Mouse (Mus musculus) heart, postnatal 36 days (tissue): ENCODE measurements around the gene Mdga2. TPM values are rescaled to one million over a fixed set of nuclear protein-coding genes. Genes with fewer than 3 reads are reported as not detected.

Source experiments
- DNase-seq, 2 experiments: peaks; one replicate each; pipeline ENCODE4 v3.0.0; 2021 to 2022
- intact Hi-C: fragments of 180-260 bp; cut with DNase I; formaldehyde crosslinking; loops from one replicate; pipeline ENCODE4 v1.15.1; 2025
- total RNA-seq, 2 experiments: library from RNA; stranded (reverse); gene quantifications; 2 replicates each; pipeline ENCODE4 v1.2.3; 2021

The Mdga2 gene
- under 1 TPM; 0.73 to 0.86 TPM for total RNA-seq

GRCm38 (mm10) chr12:67222221-67223025 is at the start of gene Mdga2:
Mdga2 (minus strand) TSS chr12:67222549.
- peak; percentile 5 to 18 for DNase-seq
- intact Hi-C loops = no loop called here

- no peak for DNase-seq
- intact Hi-C loops = no loop called here
Measured at GRCm38 (mm10) chr12:67267409-67267808, 45.1 kb upstream of the Mdga2 start.

DNA sequence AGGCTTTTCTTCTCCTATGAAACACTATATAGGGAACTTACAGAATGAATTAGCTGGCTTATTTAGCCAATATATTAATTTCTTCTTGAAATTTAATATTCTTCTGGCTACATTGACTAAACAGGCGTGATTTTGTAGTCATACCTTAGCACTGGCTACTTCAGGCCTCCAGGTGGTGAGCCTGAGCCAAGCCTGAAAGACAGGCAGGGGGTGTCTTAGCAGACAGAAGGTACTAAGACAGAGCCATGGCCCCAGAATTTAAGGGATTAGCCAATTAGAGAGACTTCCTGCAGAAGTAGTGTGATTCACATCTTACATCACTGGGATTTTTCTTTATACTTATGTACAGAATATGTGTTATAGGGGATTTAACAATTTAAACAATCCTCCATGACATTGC is 1.2 kb upstream of the Mdga2 start:
- intact Hi-C loops = no loop called here
- DNase-seq = no peak

- intact Hi-C loops = no loop called here
- peak in 1 of 2 experiments; percentile 9 for DNase-seq
Measured at GRCm38 (mm10) chr12:67221329-67222220, 774 bp downstream of the Mdga2 start.

- DNase-seq = peak in 1 of 2 experiments; percentile 4
- intact Hi-C loops = no loop called here
Measured at GRCm38 (mm10) chr12:67220641-67221231, 1.6 kb downstream of the Mdga2 start.

DNA sequence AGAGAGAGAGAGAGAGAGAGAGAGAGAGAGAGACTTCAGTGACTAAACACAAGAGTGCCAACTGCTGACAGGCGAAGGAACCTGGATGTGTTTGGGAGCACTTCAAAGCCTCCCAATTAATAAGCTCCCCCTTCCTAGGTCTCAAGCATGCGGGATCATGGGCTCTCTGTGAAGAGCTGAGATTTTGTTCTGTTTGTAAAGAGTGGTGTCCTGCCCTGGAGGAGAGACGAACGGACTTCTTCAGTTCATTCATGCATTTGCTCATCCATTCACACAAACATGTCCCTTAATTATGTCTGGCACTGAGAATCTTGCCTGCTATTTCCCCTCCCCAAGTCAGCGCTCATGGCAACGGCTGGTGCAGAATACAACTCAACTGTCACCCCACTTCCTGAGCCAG is 2.3 kb downstream of the Mdga2 start:
- intact Hi-C loops = no loop called here
- DNase-seq = no peak

DNA sequence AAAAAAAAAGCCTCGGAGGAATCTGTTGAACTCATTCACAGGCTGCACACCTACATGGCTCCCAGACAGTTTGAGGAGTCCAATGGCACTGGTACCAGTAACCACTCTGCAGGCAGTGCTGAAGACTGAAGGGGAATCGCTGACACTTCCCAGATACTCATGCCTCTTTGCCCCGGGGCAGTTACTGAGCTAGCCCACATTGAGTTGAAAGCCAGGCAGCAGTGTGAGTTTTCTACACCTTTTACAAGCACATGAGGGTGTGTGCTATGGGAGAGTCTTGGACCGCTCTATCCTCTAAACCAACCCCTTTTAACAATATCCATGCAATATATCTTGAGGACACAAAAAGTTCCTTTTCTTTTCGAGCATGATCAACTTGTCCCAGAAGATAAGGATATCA is 2.8 kb downstream of the Mdga2 start:
- intact Hi-C loops = no loop called here
- no peak for DNase-seq

- intact Hi-C loops = no loop called here
- no peak for DNase-seq
Measured at GRCm38 (mm10) chr12:67212801-67213200, 9.5 kb downstream of the Mdga2 start.

- DNase-seq = no peak
- intact Hi-C loops = no loop called here
Measured at GRCm38 (mm10) chr12:67178155-67178554, 44.2 kb downstream of the Mdga2 start.

GRCm38 (mm10) chr12:67156569-67157237 is 65.6 kb downstream of the Mdga2 start:
- no peak for DNase-seq
- intact Hi-C loops = no loop called here

DNA sequence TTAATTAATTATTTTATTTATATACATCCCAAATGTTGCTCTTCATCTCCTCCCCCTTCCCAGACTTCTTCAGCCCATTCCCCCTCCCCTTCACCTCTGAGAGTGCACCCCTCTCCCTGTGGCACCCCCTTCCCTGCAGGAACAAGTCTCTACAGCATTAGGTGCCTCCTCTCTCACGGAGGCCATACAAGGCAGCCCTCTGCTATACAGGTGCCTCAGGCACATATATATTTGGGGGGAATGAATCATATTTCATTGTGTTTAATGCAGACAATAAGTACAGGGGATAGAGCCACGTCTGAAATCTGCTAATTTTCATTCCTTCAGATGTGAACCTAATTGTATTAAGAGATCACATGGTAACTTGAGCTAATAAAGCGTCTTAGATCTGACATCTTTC is 69.3 kb downstream of the Mdga2 start:
- intact Hi-C loops = no loop called here
- DNase-seq = no peak

GRCm38 (mm10) chr12:67141605-67142004 is 80.7 kb downstream of the Mdga2 start:
- intact Hi-C loops = no loop called here
- DNase-seq = no peak

DNA sequence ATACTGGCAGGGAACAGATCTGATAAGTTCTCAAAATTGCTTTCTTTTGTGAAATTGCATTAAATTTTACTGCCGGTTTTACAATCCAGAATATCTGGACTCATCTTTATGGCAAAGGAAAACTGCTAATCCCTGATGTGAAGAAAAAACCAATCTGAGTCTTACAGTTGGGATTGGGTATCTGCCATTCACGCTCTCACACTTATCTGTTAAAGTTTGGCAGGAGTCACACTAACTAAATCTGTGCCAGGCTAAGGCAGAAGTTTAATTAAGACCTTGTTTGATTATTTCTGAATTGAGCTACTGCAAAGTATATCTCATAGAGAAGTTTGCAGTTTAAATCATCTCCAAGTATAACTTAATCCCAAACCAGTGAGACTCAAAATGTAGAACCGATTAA is 82.2 kb downstream of the Mdga2 start:
- DNase-seq = no peak
- intact Hi-C loops = no loop called here

DNA sequence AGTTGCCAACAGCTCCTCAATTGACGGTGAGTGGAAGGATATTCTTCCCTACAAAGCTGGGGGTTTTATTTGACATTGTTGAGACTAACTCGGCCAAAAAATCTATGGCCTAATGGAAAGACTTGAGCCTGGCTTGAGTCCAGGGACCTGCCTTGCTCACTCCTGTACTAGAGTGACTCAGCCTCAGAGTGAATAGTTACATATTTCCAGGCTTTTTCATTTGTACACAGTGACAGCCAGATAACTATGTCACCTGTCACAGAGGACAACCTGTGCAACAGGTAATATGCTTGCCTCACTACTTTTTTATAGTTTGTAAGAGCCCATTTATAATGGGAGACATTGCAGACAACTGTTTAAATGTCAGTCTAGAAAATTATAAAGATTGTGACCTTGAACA is 94.9 kb downstream of the Mdga2 start:
- intact Hi-C loops = no loop called here
- DNase-seq = no peak

DNA sequence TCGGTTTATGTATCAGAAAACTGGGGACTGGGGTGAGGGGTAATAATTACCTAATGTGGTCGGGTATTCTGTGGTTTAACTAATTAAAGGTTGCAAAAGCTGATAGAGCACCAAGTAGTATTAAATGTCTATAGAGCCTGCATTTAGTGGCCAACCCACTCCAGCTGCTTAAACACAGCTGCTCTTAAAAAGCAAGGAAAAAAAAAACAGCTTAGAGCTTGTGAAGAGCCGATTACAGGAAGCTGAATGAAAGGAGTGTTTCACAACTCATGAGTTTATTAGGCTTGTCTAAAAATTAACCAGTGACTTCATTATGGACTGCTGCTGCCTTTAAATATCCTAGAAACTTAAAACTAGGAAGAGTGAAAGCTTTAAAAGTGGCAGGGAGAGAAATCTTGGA is 98.5 kb downstream of the Mdga2 start:
- intact Hi-C loops = no loop called here
- no peak for DNase-seq

DNA sequence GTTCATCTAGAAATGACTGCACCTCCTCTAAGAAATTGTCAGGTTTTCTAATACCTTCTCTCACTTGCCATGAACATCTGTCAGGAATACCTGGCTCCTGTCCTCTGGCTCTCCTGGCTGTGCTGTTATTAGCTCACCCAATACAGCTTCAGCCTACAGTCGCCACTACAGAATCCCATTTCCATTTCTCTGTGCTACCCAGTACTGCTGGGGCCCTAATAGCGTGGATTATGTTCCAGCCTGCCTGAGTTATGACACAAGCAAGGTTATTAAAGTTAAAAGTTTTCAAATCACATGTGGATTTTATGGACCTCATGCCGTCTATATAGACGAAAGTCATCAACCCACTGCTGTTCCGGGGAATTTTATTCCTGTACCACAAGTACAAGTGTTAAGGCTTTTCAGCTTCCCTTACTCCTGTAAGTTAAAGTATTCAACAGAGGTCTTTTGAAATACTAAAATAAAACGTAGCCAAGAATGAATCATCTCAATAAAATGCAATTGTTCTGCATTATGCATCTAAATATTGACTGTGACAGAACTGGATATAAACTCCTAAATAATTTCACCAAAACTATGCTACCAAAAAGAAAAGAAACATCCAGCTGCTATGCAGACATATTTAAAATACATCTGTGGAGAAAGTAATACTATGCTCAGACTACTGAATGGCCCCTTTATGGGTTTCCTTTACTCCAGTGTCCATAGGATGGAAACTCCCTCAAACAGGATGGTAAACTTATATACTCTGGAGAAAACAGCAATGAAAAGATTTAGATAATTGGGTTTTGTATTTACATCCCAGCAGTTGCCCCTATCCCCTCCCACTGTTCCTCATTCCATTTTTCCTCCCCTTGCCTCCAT is 103.5 kb downstream of the Mdga2 start:
- intact Hi-C loops = no loop called here
- no peak for DNase-seq

DNA sequence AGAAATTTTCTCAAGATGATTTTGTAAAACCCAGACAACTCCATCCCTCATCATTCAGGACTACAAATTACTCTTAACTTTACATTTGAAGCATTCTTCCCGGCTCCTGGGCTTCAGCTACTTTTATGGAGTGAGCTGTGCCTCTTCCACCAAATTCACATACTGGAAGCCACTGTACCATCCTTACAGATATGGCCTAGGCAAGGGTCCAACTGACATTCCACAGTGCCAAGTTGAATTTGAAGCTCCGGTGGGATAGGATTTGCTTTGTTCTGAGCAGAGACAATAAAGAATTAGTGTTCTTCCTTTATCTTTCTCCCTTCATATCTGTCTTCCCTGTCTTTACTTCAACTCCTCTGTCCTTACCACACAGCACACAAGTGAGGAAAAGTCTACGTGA is 118.2 kb downstream of the Mdga2 start:
- intact Hi-C loops = no loop called here
- DNase-seq = no peak

- DNase-seq = no peak
- intact Hi-C loops = no loop called here
Measured at GRCm38 (mm10) chr12:67094414-67094813, 127.9 kb downstream of the Mdga2 start.

- intact Hi-C loops = no loop called here
- DNase-seq = no peak
Measured at GRCm38 (mm10) chr12:67090420-67090965, 131.9 kb downstream of the Mdga2 start.
